Mouse (Mus musculus): ENCODE measurements at regions not wholly inside any gene's neighbourhood (a gene's known extent, or its start where the extent isn't known, plus 50 kb on each side); places are given as distances from the start of the nearest gene placed in this dataset.

- no peak for TF ChIP-seq POLR2A (IDR thresholded peaks at IDR 0.05; ENCODE audit: control insufficient read depth, low read depth, low read length)
- no peak for TF ChIP-seq CTCF (IDR thresholded peaks at IDR 0.05; ENCODE audit: control insufficient read depth, insufficient read depth, insufficient replicate concordance, low read depth, low read length)
- Histone ChIP-seq H3K4me1 (ENCODE audit: control insufficient read depth, insufficient read depth, low read length) (no peaks in the 10 kb centered on the region), H3K36me3 (ENCODE audit: control insufficient read depth, insufficient read depth, low read length) (no peaks in the 10 kb centered on the region), H3K27ac (ENCODE audit: control insufficient read depth, insufficient read depth, low read depth, low read length) (no peak overlapping the region), H3K4me3 (ENCODE audit: control insufficient read depth, low read depth, low read length) (no peak overlapping the region), H3K27me3 (ENCODE audit: control insufficient read depth, insufficient read depth, low read length) (no peaks in the 10 kb centered on the region)
Measured at GRCm38 (mm10) chr13:53553192-53553875, 80.5 kb upstream of the Msx2 start.

GRCm38 (mm10) chr13:53548396-53548795, 75.5 kb upstream of the Msx2 start:
- Histone ChIP-seq H3K4me3 (ENCODE audit: control insufficient read depth, low read depth, low read length) (no peak overlapping the region), H3K27ac (ENCODE audit: control insufficient read depth, insufficient read depth, low read depth, low read length) (no peak overlapping the region), H3K27me3 (ENCODE audit: control insufficient read depth, insufficient read depth, low read length) (no peaks in the 10 kb centered on the region), H3K4me1 (ENCODE audit: control insufficient read depth, insufficient read depth, low read length) (no peaks in the 10 kb centered on the region; the same call in 1 of the 2 replicates), H3K36me3 (ENCODE audit: control insufficient read depth, insufficient read depth, low read length) (no peaks in the 10 kb centered on the region)
- TF ChIP-seq CTCF (IDR thresholded peaks at IDR 0.05; ENCODE audit: control insufficient read depth, insufficient read depth, insufficient replicate concordance, low read depth, low read length) (no peak), POLR2A (IDR thresholded peaks at IDR 0.05; ENCODE audit: control insufficient read depth, low read depth, low read length) (no peak)

DNA sequence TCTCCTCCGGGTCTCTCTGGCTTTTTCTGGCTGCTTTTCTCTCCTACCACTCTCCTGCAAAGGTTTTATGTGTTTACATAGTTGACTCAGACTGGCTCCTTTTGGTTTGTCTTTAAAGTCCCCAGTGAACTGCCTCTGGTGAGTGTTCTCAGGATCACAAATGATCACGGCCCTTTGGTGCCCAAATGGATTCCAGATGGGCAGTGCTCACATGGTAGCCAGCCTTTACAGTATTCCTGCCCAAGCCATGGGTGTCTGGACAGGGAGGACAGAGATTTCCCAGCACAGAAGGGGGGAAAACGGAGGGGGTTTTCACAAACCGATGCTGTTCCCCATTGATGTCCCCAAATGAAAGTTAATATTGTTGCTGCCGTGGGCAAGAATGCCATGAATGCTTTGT, 70.4 kb upstream of the Msx2 start:
- Histone ChIP-seq H3K27ac (ENCODE audit: control insufficient read depth, insufficient read depth, low read depth, low read length) (no peak overlapping the region), H3K27me3 (ENCODE audit: control insufficient read depth, insufficient read depth, low read length) (no peaks in the 10 kb centered on the region), H3K36me3 (ENCODE audit: control insufficient read depth, insufficient read depth, low read length) (no peaks in the 10 kb centered on the region), H3K4me1 (ENCODE audit: control insufficient read depth, insufficient read depth, low read length) (no peaks in the 10 kb centered on the region; the same call in 1 of the 2 replicates), H3K4me3 (ENCODE audit: control insufficient read depth, low read depth, low read length) (no peak overlapping the region)
- TF ChIP-seq POLR2A (IDR thresholded peaks at IDR 0.05; ENCODE audit: control insufficient read depth, low read depth, low read length) (no peak), CTCF (IDR thresholded peaks at IDR 0.05; ENCODE audit: control insufficient read depth, insufficient read depth, insufficient replicate concordance, low read depth, low read length) (no peak)

DNA sequence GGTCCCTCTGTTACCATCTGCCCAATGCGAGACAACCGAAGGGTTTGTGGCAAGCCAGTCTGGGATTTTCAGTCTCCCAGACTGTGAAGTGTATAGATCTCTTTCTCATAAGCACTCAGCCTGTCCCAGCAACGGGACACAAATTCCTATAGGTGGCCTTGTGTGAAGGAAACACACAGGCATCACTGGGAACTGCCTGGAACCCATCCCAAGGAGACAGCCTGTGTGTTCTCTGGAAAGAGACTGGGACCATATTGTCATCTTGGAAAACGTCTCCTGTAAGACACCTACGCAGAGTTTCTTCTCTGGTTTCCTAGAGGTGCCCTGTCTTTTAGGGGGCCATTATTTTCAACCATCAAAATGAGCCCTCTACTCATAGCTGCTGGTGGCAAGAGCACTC, 66.9 kb upstream of the Msx2 start:
- Histone ChIP-seq H3K36me3 (ENCODE audit: control insufficient read depth, insufficient read depth, low read length) (no peaks in the 10 kb centered on the region), H3K4me3 (ENCODE audit: control insufficient read depth, low read depth, low read length) (no peak overlapping the region), H3K4me1 (ENCODE audit: control insufficient read depth, insufficient read depth, low read length) (no peaks in the 10 kb centered on the region), H3K27me3 (ENCODE audit: control insufficient read depth, insufficient read depth, low read length) (no peaks in the 10 kb centered on the region), H3K27ac (ENCODE audit: control insufficient read depth, insufficient read depth, low read depth, low read length) (no peak overlapping the region)
- TF ChIP-seq CTCF (IDR thresholded peaks at IDR 0.05; ENCODE audit: control insufficient read depth, insufficient read depth, insufficient replicate concordance, low read depth, low read length), result no peak
- no peak for TF ChIP-seq POLR2A (IDR thresholded peaks at IDR 0.05; ENCODE audit: control insufficient read depth, low read depth, low read length)

GRCm38 (mm10) chr13:53537937-53538336, 65.1 kb upstream of the Msx2 start:
- peaks cover 5% of the 10 kb centered on the region for H3K4me1 ChIP-seq (ENCODE audit: control insufficient read depth, insufficient read depth, low read length)
- H3K27me3 ChIP-seq (ENCODE audit: control insufficient read depth, insufficient read depth, low read length), result no peaks in the 10 kb centered on the region
- TF ChIP-seq POLR2A (IDR thresholded peaks at IDR 0.05; ENCODE audit: control insufficient read depth, low read depth, low read length), result no peak
- TF ChIP-seq CTCF (IDR thresholded peaks at IDR 0.05; ENCODE audit: control insufficient read depth, insufficient read depth, insufficient replicate concordance, low read depth, low read length), result no peak
- no peak overlapping the region for H3K27ac ChIP-seq (ENCODE audit: control insufficient read depth, insufficient read depth, low read depth, low read length)
- no peaks in the 10 kb centered on the region for H3K36me3 ChIP-seq (ENCODE audit: control insufficient read depth, insufficient read depth, low read length)
- no peak overlapping the region for H3K4me3 ChIP-seq (ENCODE audit: control insufficient read depth, low read depth, low read length)

DNA sequence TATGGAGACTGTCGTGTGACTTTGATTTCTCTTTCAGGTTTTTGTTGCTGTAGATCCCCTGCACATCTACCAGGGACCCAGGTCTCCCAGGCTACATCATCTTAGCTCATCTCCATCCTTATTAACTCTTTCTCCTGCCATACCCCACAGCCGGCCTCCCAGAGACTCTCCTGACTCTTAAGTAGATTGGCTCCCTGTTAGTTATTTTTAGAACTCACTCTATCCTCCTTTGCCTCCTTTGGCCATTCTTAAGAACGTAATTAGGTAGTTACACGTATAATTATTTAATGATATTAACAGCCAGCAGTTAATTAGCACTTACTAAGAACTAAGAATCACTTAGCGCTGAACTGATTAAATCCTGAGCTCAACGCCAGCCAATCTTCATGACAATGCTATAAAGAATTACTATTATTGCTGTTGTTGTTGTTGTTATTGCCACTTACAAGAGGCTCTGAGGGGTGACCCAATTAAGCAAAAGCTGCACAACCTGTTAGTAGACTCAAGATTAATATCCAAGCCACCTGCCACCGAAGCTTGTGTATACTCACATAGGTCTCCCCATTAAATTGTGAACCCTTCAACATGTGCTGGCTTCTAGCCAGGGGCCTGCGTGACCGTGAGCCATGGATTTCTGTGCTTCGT, 63.0 kb upstream of the Msx2 start:
- TF ChIP-seq POLR2A (IDR thresholded peaks at IDR 0.05; ENCODE audit: control insufficient read depth, low read depth, low read length), result no peak
- no peak for TF ChIP-seq CTCF (IDR thresholded peaks at IDR 0.05; ENCODE audit: control insufficient read depth, insufficient read depth, insufficient replicate concordance, low read depth, low read length)
- no peak overlapping the region for H3K4me3 ChIP-seq (ENCODE audit: control insufficient read depth, low read depth, low read length)
- no peak overlapping the region for H3K27ac ChIP-seq (ENCODE audit: control insufficient read depth, insufficient read depth, low read depth, low read length)
- H3K27me3 ChIP-seq (ENCODE audit: control insufficient read depth, insufficient read depth, low read length), result no peaks in the 10 kb centered on the region
- H3K36me3 ChIP-seq (ENCODE audit: control insufficient read depth, insufficient read depth, low read length), result no peaks in the 10 kb centered on the region
- H3K4me1 ChIP-seq (ENCODE audit: control insufficient read depth, insufficient read depth, low read length), result peaks cover 5% of the 10 kb centered on the region

GRCm38 (mm10) chr13:53533738-53534137, 60.9 kb upstream of the Msx2 start:
- TF ChIP-seq CTCF (IDR thresholded peaks at IDR 0.05; ENCODE audit: control insufficient read depth, insufficient read depth, insufficient replicate concordance, low read depth, low read length), result no peak
- TF ChIP-seq POLR2A (IDR thresholded peaks at IDR 0.05; ENCODE audit: control insufficient read depth, low read depth, low read length), result no peak
- Histone ChIP-seq H3K27me3 (ENCODE audit: control insufficient read depth, insufficient read depth, low read length) (no peaks in the 10 kb centered on the region), H3K36me3 (ENCODE audit: control insufficient read depth, insufficient read depth, low read length) (no peaks in the 10 kb centered on the region), H3K4me3 (ENCODE audit: control insufficient read depth, low read depth, low read length) (peak overlapping the region; percentile 71), H3K4me1 (ENCODE audit: control insufficient read depth, insufficient read depth, low read length) (peaks cover 5% of the 10 kb centered on the region), H3K27ac (ENCODE audit: control insufficient read depth, insufficient read depth, low read depth, low read length) (no peak overlapping the region)
